Mouse (Mus musculus): ENCODE measurements at regions not wholly inside any gene's neighbourhood (a gene's known extent, or its start where the extent isn't known, plus 50 kb on each side); places are given as distances from the start of the nearest gene placed in this dataset.

DNA sequence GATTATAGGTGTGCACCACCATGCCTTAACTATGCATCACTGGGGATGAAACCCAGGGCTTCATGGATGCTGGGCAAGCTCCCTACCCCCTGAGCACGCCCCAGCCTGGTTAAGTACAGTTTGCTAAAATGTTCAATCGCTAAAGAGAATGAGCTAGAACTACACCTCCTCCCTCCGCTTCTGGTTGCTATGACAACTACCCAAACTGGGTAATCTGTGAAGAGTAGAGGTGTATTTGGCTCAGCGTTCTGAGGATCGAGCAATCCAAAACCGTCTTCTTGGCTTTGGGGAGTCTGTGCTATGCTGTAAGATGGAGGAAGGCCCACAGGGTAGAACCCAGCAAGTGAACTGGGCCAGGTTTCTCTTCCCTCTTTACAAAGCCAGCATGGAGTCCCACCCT is 78.8 kb downstream of the Skor1 start:
- TF ChIP-seq CTCF (IDR thresholded peaks at IDR 0.05; ENCODE audit: borderline replicate concordance, extremely low read depth, insufficient read depth, insufficient read length) (no peak), POLR2A (IDR thresholded peaks at IDR 0.05; ENCODE audit: borderline replicate concordance, extremely low read depth, insufficient read depth, insufficient read length, poor library complexity, severe bottlenecking) (no peak)

Measured in brain, embryonic 14.5 days (tissue).